Comparison of ENCODE assay signal across 11 mouse cellular contexts in the genomic region with DNA sequence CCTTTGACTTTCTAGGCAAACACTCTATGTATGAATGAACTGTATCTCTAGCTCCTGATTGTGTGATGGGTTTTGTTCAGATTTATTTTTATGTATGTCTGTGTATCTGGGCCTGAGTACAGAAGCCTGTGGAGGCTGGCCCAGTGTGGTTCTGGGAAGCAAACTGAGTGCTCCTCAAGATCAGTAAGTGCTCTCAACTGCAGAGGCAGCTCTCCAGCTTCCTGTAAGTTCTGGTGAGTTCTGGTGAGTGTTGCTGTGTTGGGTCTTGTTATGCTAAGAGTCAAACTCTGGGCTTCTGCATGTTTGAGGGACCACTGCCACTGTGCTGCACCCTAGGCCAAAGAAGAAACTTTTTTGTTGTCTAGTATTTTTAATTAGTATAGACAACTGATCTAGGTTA.
"Had no signal": no experiment of that assay in that cellular context is flagged by ENCODE, and none has a peak within 500 bp of the region (broad histone marks: within the 10 kb centered on the region; RNA-seq: fewer than 3 reads in every experiment).

No protein-coding gene starts in this region.

- H3K27ac ChIP-seq: intestine, embryonic 15.5 days; limb, embryonic 15.5 days; liver, embryonic 12.5 days; midbrain, embryonic 15.5 days; neural tube, embryonic 12.5 days; stomach, postnatal 0 days had no signal

- H3K4me3 ChIP-seq: intestine, embryonic 15.5 days; limb, embryonic 15.5 days; liver, embryonic 12.5 days; midbrain, embryonic 15.5 days; neural tube, embryonic 12.5 days had no signal

- DNase-seq: kidney, adult 18-20 months; kidney, postnatal 14 days; layer of hippocampus, postnatal 36 days; right cerebral cortex, adult 18-20 months; thymus, postnatal 14 days had no signal
